8 mouse cellular contexts compared by ENCODE assay signal in genomic region chr3:98382246-98382939, GRCm38 (mm10). TPM values are rescaled to one million over a fixed set of nuclear protein-coding genes. Genes with fewer than 3 reads are reported as not detected.
A peak's percentile ranks its signal among the peaks of the same experiment; 100 is the strongest.
DNase-seq lines count a peak whose midpoint lies in the region; ATAC-seq and TF ChIP-seq lines count a peak whose summit lies in the region.

TSS of gene Zfp697 (plus strand) at chr3:98382461.

- H3K9me3 ChIP-seq in hindbrain, postnatal 0 days (ENCODE audit: low read length) = no peaks in the 10 kb centered on the region

- H3K4me2 ChIP-seq in hindbrain, postnatal 0 days (ENCODE audit: low read depth, low read length) = peak within 1 kb of the TSS; percentile 79

- H3K27ac ChIP-seq in cortical plate, adult 2 months (ENCODE audit: insufficient read depth, low read length) = no peak within 1 kb of the TSS; the same call in 1 of the 2 replicates
- peak within 1 kb of the TSS; percentile 92 for H3K27ac ChIP-seq in hindbrain, postnatal 0 days

- peak within 1 kb of the TSS; percentile 97 for H3K4me3 ChIP-seq in cortical plate, adult 2 months (ENCODE audit: insufficient read depth, low read length)
- peak within 1 kb of the TSS; percentile 87 for H3K4me3 ChIP-seq in hindbrain, postnatal 0 days (ENCODE audit: low read length)

- no peak for TF ChIP-seq CTCF in cortical plate, adult 2 months (IDR thresholded peaks at IDR 0.05; ENCODE audit: extremely low read depth, insufficient read depth, low read length)
- peak; percentile 65 for TF ChIP-seq CTCF in hindbrain, postnatal 0 days (IDR thresholded peaks at IDR 0.05; ENCODE audit: low read depth)

- peak; percentile 92 for ATAC-seq in hindbrain, postnatal 0 days
- ATAC-seq in inflammation-experienced regulatory T-cells, adult 6 months = no peak

- TF ChIP-seq POLR2A in cortical plate, adult 2 months (IDR thresholded peaks at IDR 0.05; ENCODE audit: extremely low read depth, insufficient read depth, low read length) = peak; percentile 74

- H3K36me3 ChIP-seq in hindbrain, postnatal 0 days (ENCODE audit: insufficient read depth, low read length) = no peaks in the 10 kb centered on the region

- peaks cover 3% of the 10 kb centered on the region for H3K4me1 ChIP-seq in cortical plate, adult 2 months (ENCODE audit: control insufficient read depth, insufficient read depth, low read length)
- H3K4me1 ChIP-seq in hindbrain, postnatal 0 days (ENCODE audit: insufficient read depth, low read length) = peaks cover 10% of the 10 kb centered on the region; the same call in 1 of the 2 replicates

- under 1% methylated on average over 36 of the region's 42 CpGs for WGBS in hindbrain, postnatal 0 days

- intact Hi-C loops in gastrocnemius, postnatal 14 days (cut with DNase I; ENCODE audit: low total_unique reads) = no loop called here

- DNase-seq in adrenal gland, adult 8-10 months = peak; percentile 74
- peak; percentile 78 for DNase-seq in gastrocnemius, postnatal 14 days
- DNase-seq in hindbrain, postnatal 0 days (ENCODE audit: low spot score) = peak; percentile 90
- DNase-seq in left cerebral cortex, adult 18-20 months (ENCODE audit: low spot score in 2 of 2) = peak; percentile 79 to 83
- DNase-seq in lung, postnatal 36 days = peak; percentile 87
- peak; percentile 41 for DNase-seq in retina, postnatal 7 days (ENCODE audit: low read depth, low spot score)

- H3K27me3 ChIP-seq in hindbrain, postnatal 0 days (ENCODE audit: insufficient read depth, low read length) = no peaks in the 10 kb centered on the region

- peak within 1 kb of the TSS; percentile 84 for H3K9ac ChIP-seq in hindbrain, postnatal 0 days (replicated peaks; ENCODE audit: low read length)

RNA-seq across cellular contexts. Expression of gene Zfp697, which starts in this region (rescaled TPM):
- total RNA-seq in adrenal gland, adult 8-10 months (2022) = 1 to 10 TPM; 5.8 to 9.4 (median 7.5) TPM
- polyA plus RNA-seq in cortical plate, adult 2 months (2012; rRNA removed) = 20.6 and 21.1 TPM in 2 replicates
- 1 to 10 TPM; 1.2 to 1.3 TPM for total RNA-seq in gastrocnemius, postnatal 14 days (2021)
- 29.1 and 29.6 TPM in 2 replicates for total RNA-seq in hindbrain, postnatal 0 days (2014; rRNA removed)
- polyA plus RNA-seq in hindbrain, postnatal 0 days (2015; fragmentation: Nextera tagmentation; extraction: Ambion mirVana) = 15.3 and 17.3 TPM in 2 replicates
- 10 to 100 TPM; 29.5 to 30.1 TPM for total RNA-seq in left cerebral cortex, adult 18-20 months (2021)
- polyA plus RNA-seq in inflammation-experienced regulatory T-cells, adult 6 months (2017; shearing (Covaris generic)) = not detected

Comparison
In these comparisons a context has a peak if more than half of its experiments do, and no peak if none do; other contexts are left out.
1. RNA of gene Zfp697 (polyA plus RNA-seq): 20.6 to 21.1 TPM in cortical plate, adult 2 months and 15.3 to 17.3 TPM in hindbrain, postnatal 0 days; not detected in inflammation-experienced regulatory T-cells, adult 6 months; every median in the first group is over 10 times any median in the second.
2. Peak in every context shown above with its lines, with median percentiles within 50 percentile points of each other: DNase-seq.